Mouse (Mus musculus): ENCODE results near the gene Tspyl4.
A peak's percentile ranks its signal among the peaks of the same experiment; 100 is the strongest.

Gene Tspyl4

GRCm38 (mm10) chr10:34326701-34327100 is 29.5 kb downstream of the Tspyl4 start:
- no peak for DNase-seq

GRCm38 (mm10) chr10:34327144-34327543 is 29.9 kb downstream of the Tspyl4 start:
- no peak for DNase-seq

GRCm38 (mm10) chr10:34328310-34328709 is 31.1 kb downstream of the Tspyl4 start:
- peak; percentile 29 for DNase-seq

- no peak for DNase-seq
These were observed 43.8 kb downstream of the Tspyl4 start for GRCm38 (mm10) chr10:34341014-34341413.

GRCm38 (mm10) chr10:34341886-34342285 is 44.6 kb downstream of the Tspyl4 start:
- DNase-seq = no peak

Measured in cerebellum, adult 11-12 months (tissue).